Mouse (Mus musculus): ENCODE measurements around the gene Spocd1.

- no peak for TF ChIP-seq CTCF (IDR thresholded peaks at IDR 0.05; ENCODE audit: low read depth, low read length)
- no peak for TF ChIP-seq POLR2A (IDR thresholded peaks at IDR 0.05; ENCODE audit: extremely low read depth, insufficient read depth, low read length)
Measured at GRCm38 (mm10) chr4:129967024-129968014, 38.3 kb downstream of the Spocd1 start.

All from liver, adult 2 months (tissue).